Mouse (Mus musculus) heart, embryonic 16.5 days (tissue): ENCODE measurements around the gene Aff3. TPM values are rescaled to one million over a fixed set of nuclear protein-coding genes. Genes with fewer than 3 reads are reported as not detected.

ENCODE experiments used
- ATAC-seq: fragments of 200-750 bp; cut with Nextera tagmentation; replicated peaks from 2 replicates; pipeline ENCODE4 v1.8.0; 2017; ENCODE audit warnings: moderate number of reproducible peaks; ENCODE audit not compliant: insufficient read depth, low FRiP score; ENCODE audit errors: extremely low read depth
- H3K27ac ChIP-seq: fragments of 300-500 bp; sonication (generic); 2 replicates; pipeline ENCODE4 v1.5.1; 2014; ENCODE audit warnings: mild to moderate bottlenecking, low read length, control low read depth, moderate library complexity
- H3K27me3 ChIP-seq: fragments of 300-500 bp; sonication (generic); 2 replicates; pipeline ENCODE4 v1.6.1; 2014; ENCODE audit warnings: low read length, mixed read lengths; ENCODE audit not compliant: control insufficient read depth, insufficient read depth
- H3K36me3 ChIP-seq: fragments of 300-500 bp; sonication (generic); 2 replicates; pipeline ENCODE4 v1.6.1; 2014; ENCODE audit not compliant: control insufficient read depth, insufficient read depth
- H3K4me1 ChIP-seq: fragments of 300-500 bp; sonication (generic); 2 replicates; pipeline ENCODE4 v1.6.1; 2014; ENCODE audit warnings: low read length, mixed read lengths; ENCODE audit not compliant: control insufficient read depth, insufficient read depth
- H3K4me2 ChIP-seq: fragments of 300-500 bp; sonication (generic); 2 replicates; pipeline ENCODE4 v1.6.1; 2014; ENCODE audit warnings: low read depth, mild to moderate bottlenecking, control low read depth, low read length
- H3K4me3 ChIP-seq: fragments of 300-500 bp; sonication (generic); 2 replicates; pipeline ENCODE4 v1.5.1; 2014; ENCODE audit warnings: mild to moderate bottlenecking, control low read depth, low read length
- H3K9ac ChIP-seq: fragments of 300-500 bp; sonication (generic); 2 replicates; pipeline ENCODE4 v1.6.1; 2014; ENCODE audit warnings: low read length, control low read depth
- H3K9me3 ChIP-seq: fragments of 300-500 bp; sonication (generic); replicated peaks from 2 replicates; pipeline ENCODE4 v1.6.1; 2016; ENCODE audit warnings: low read length; ENCODE audit not compliant: control insufficient read depth
- WGBS: fragments of 180-500 bp; shearing (Covaris S2); extraction: QIAGEN DNeasy Blood & Tissue Kit; methylation state at CpG from one replicate; pipeline ENCODE4 v1.1.7; 2014; 5-methylcytosine and 5-hydroxymethylcytosine counted together
- polyA plus RNA-seq: library from polyadenylated mRNA; unstranded; fragments of >200 nt; fragmentation: Nextera tagmentation; extraction: Ambion mirVana; gene quantifications from 2 replicates; pipeline ENCODE4 v1.2.1, GENCODE M21; 2015

Gene Aff3
- polyA plus RNA-seq, 1 experiment from 2014 or later, result 2.2 TPM

- ATAC-seq, result no peak
- H3K27ac ChIP-seq, result no peak overlapping the region
- H3K27me3 ChIP-seq, result no peaks in the 10 kb centered on the region
- H3K9me3 ChIP-seq, result no peaks in the 10 kb centered on the region
- H3K4me2 ChIP-seq, result no peak overlapping the region
- H3K9ac ChIP-seq, result no peak overlapping the region
- 87% methylated on average over 5 of the region's 5 CpGs for WGBS
- no peaks in the 10 kb centered on the region for H3K4me1 ChIP-seq
- no peaks in the 10 kb centered on the region for H3K36me3 ChIP-seq
- no peak overlapping the region for H3K4me3 ChIP-seq
These were observed 431.6 kb downstream of the Aff3 start for GRCm38 (mm10) chr1:38233121-38233520.

GRCm38 (mm10) chr1:38230041-38230440 is 434.7 kb downstream of the Aff3 start:
- Histone ChIP-seq H3K4me3 (no peak overlapping the region), H3K27me3 (no peaks in the 10 kb centered on the region), H3K27ac (no peak overlapping the region), H3K4me1 (no peaks in the 10 kb centered on the region), H3K9ac (no peak overlapping the region), H3K36me3 (peaks cover 3% of the 10 kb centered on the region; the same call in 1 of the 2 replicates), H3K9me3 (peaks cover 6% of the 10 kb centered on the region), H3K4me2 (no peak overlapping the region)
- no peak for ATAC-seq
- WGBS, result 89% methylated on average over 8 of the region's 8 CpGs

GRCm38 (mm10) chr1:38228806-38229205 is 435.9 kb downstream of the Aff3 start:
- ATAC-seq, result no peak
- Histone ChIP-seq H3K27me3 (no peaks in the 10 kb centered on the region), H3K4me1 (no peaks in the 10 kb centered on the region), H3K36me3 (peaks cover 4% of the 10 kb centered on the region; the same call in 1 of the 2 replicates), H3K4me2 (no peak overlapping the region), H3K9ac (no peak overlapping the region), H3K9me3 (peaks cover 15% of the 10 kb centered on the region), H3K4me3 (no peak overlapping the region), H3K27ac (no peak overlapping the region)
- WGBS, result 77% methylated on average over 4 of the region's 4 CpGs

- 95% methylated on average over 3 of the region's 3 CpGs for WGBS
These were observed 439.6 kb downstream of the Aff3 start for GRCm38 (mm10) chr1:38225166-38225565.

GRCm38 (mm10) chr1:38222160-38222559 is 442.6 kb downstream of the Aff3 start:
- Histone ChIP-seq H3K4me3 (no peak overlapping the region), H3K4me2 (no peak overlapping the region), H3K27ac (no peak overlapping the region), H3K9ac (no peak overlapping the region), H3K4me1 (no peaks in the 10 kb centered on the region), H3K9me3 (peaks cover 15% of the 10 kb centered on the region), H3K36me3 (peaks cover 4% of the 10 kb centered on the region; the same call in 1 of the 2 replicates), H3K27me3 (no peaks in the 10 kb centered on the region)
- 79% methylated on average over 1 of the region's 1 CpGs for WGBS
- ATAC-seq, result peak; percentile 37; the same call in 1 of the 2 replicates

More at GRCm38 (mm10) chr1:38225166-38225565, 439.6 kb downstream of the Aff3 start:
- Histone ChIP-seq H3K9ac (no peak overlapping the region), H3K27me3 (no peaks in the 10 kb centered on the region), H3K4me1 (no peaks in the 10 kb centered on the region), H3K9me3 (peaks cover 15% of the 10 kb centered on the region), H3K27ac (no peak overlapping the region), H3K4me3 (no peak overlapping the region), H3K36me3 (peaks cover 4% of the 10 kb centered on the region; the same call in 1 of the 2 replicates), H3K4me2 (no peak overlapping the region)
- ATAC-seq, result no peak

- Histone ChIP-seq H3K4me1 (no peaks in the 10 kb centered on the region), H3K27me3 (no peaks in the 10 kb centered on the region), H3K36me3 (peaks cover 4% of the 10 kb centered on the region; the same call in 1 of the 2 replicates), H3K9me3 (peaks cover 15% of the 10 kb centered on the region), H3K4me3 (no peak overlapping the region), H3K27ac (no peak overlapping the region), H3K9ac (no peak overlapping the region), H3K4me2 (no peak overlapping the region)
- ATAC-seq, result no peak
- 65% methylated on average over 8 of the region's 8 CpGs for WGBS
These were observed 443.3 kb downstream of the Aff3 start for GRCm38 (mm10) chr1:38221431-38221830.

GRCm38 (mm10) chr1:38217912-38218795 is 446.6 kb downstream of the Aff3 start:
- no peak for ATAC-seq
- Histone ChIP-seq H3K9me3 (no peaks in the 10 kb centered on the region), H3K4me2 (peak overlapping the region; percentile 44), H3K36me3 (no peaks in the 10 kb centered on the region), H3K4me1 (peaks cover 2% of the 10 kb centered on the region), H3K4me3 (0 out of 2 replicates have a peak overlapping the region, but pooled peaks have one; percentile 11), H3K9ac (peak overlapping the region; percentile 62), H3K27ac (no peak overlapping the region), H3K27me3 (no peaks in the 10 kb centered on the region)
- 58% methylated on average over 31 of the region's 31 CpGs for WGBS

- Histone ChIP-seq H3K4me2 (no peak overlapping the region), H3K27me3 (no peaks in the 10 kb centered on the region), H3K27ac (no peak overlapping the region), H3K9me3 (no peaks in the 10 kb centered on the region), H3K9ac (no peak overlapping the region), H3K36me3 (no peaks in the 10 kb centered on the region), H3K4me1 (peaks cover 7% of the 10 kb centered on the region), H3K4me3 (no peak overlapping the region)
- 88% methylated on average over 5 of the region's 5 CpGs for WGBS
- ATAC-seq, result no peak
These were observed 447.7 kb downstream of the Aff3 start for GRCm38 (mm10) chr1:38217098-38217497.

- no peaks in the 10 kb centered on the region for H3K27me3 ChIP-seq
- no peak overlapping the region for H3K4me3 ChIP-seq
- no peak overlapping the region for H3K27ac ChIP-seq
- no peaks in the 10 kb centered on the region for H3K9me3 ChIP-seq
- H3K9ac ChIP-seq, result no peak overlapping the region
- no peak overlapping the region for H3K4me2 ChIP-seq
- H3K4me1 ChIP-seq, result peaks cover 7% of the 10 kb centered on the region
- WGBS, result 34% methylated on average over 3 of the region's 3 CpGs
- no peaks in the 10 kb centered on the region for H3K36me3 ChIP-seq
- no peak for ATAC-seq
These were observed 451.4 kb downstream of the Aff3 start for GRCm38 (mm10) chr1:38213377-38213776.
